Mouse (Mus musculus) E14TG2a.4 (cell line): ENCODE results near the gene Cobl.

ENCODE experiments used
- H3K27me3 ChIP-seq: 2 replicates; pipeline ENCODE4 v1.6.1; 2014; ENCODE audit warnings: low read length, control low read depth; ENCODE audit not compliant: insufficient read depth
- H3K36me3 ChIP-seq: 2 replicates; pipeline ENCODE4 v1.6.1; 2014; ENCODE audit warnings: low read length, control low read depth; ENCODE audit not compliant: insufficient read depth
- H3K4me1 ChIP-seq: replicated peaks from 2 replicates; pipeline ENCODE4 v1.6.1; 2014; ENCODE audit warnings: low read depth, low read length, control low read depth
- H3K4me3 ChIP-seq: replicated peaks from 2 replicates; pipeline ENCODE4 v1.5.1; 2014; ENCODE audit warnings: mild to moderate bottlenecking, low read length
- H3K9me3 ChIP-seq: 2 replicates; pipeline ENCODE4 v1.6.1; 2014; ENCODE audit warnings: low read length, control low read depth
- CTCF ChIP-seq: conservative IDR thresholded peaks from 2 replicates; pipeline ENCODE4 v1.5.1; 2014; ENCODE audit warnings: low read length
- NANOG ChIP-seq: IDR thresholded peaks from 2 replicates; pipeline ENCODE4 v1.6.1; 2014; ENCODE audit warnings: borderline replicate concordance, low read length, mixed read lengths
- POU5F1 ChIP-seq: IDR thresholded peaks from 2 replicates; pipeline ENCODE4 v1.6.1; 2014; ENCODE audit warnings: low read length, borderline replicate concordance

Gene Cobl

GRCm38 (mm10) chr11:12473625-12474298 is 9.0 kb upstream of the Cobl start:
- H3K36me3 ChIP-seq, result no peaks in the 10 kb centered on the region
- TF ChIP-seq NANOG, result no peak
- TF ChIP-seq CTCF, result no peak
- TF ChIP-seq POU5F1, result no peak
- no peaks in the 10 kb centered on the region for H3K27me3 ChIP-seq
- peaks cover 36% of the 10 kb centered on the region for H3K4me1 ChIP-seq
- H3K9me3 ChIP-seq, result 0 out of 2 replicates have a peak, but pooled peaks cover 3% of the 10 kb centered on the region
- H3K4me3 ChIP-seq, result no peak overlapping the region

- Histone ChIP-seq H3K4me3 (no peak overlapping the region), H3K27me3 (no peaks in the 10 kb centered on the region), H3K36me3 (no peaks in the 10 kb centered on the region), H3K9me3 (0 out of 2 replicates have a peak, but pooled peaks cover 3% of the 10 kb centered on the region), H3K4me1 (peaks cover 69% of the 10 kb centered on the region)
- no peak for TF ChIP-seq POU5F1
- TF ChIP-seq NANOG, result peak; percentile 72; the same call in 1 of the 2 replicates
- TF ChIP-seq CTCF, result no peak
Observed at GRCm38 (mm10) chr11:12469638-12470037, 4.9 kb upstream of the Cobl start.

GRCm38 (mm10) chr11:12468661-12469060 is 3.9 kb upstream of the Cobl start:
- peaks cover 62% of the 10 kb centered on the region for H3K4me1 ChIP-seq
- no peaks in the 10 kb centered on the region for H3K27me3 ChIP-seq
- H3K9me3 ChIP-seq, result 0 out of 2 replicates have a peak, but pooled peaks cover 3% of the 10 kb centered on the region
- H3K4me3 ChIP-seq, result no peak overlapping the region
- no peak for TF ChIP-seq POU5F1
- no peak for TF ChIP-seq CTCF
- TF ChIP-seq NANOG, result no peak
- no peaks in the 10 kb centered on the region for H3K36me3 ChIP-seq

- Histone ChIP-seq H3K36me3 (no peaks in the 10 kb centered on the region), H3K4me1 (peaks cover 62% of the 10 kb centered on the region), H3K27me3 (no peaks in the 10 kb centered on the region), H3K4me3 (no peak overlapping the region), H3K9me3 (0 out of 2 replicates have a peak, but pooled peaks cover 3% of the 10 kb centered on the region)
- TF ChIP-seq POU5F1 (no peak), CTCF (no peak), NANOG (peak; percentile 31; the same call in 1 of the 2 replicates)
Observed at GRCm38 (mm10) chr11:12467836-12468235, 3.1 kb upstream of the Cobl start.

GRCm38 (mm10) chr11:12467217-12467616 is 2.5 kb upstream of the Cobl start:
- Histone ChIP-seq H3K36me3 (no peaks in the 10 kb centered on the region; the same call in 1 of the 2 replicates), H3K9me3 (0 out of 2 replicates have a peak, but pooled peaks cover 3% of the 10 kb centered on the region), H3K27me3 (no peaks in the 10 kb centered on the region), H3K4me3 (no peak overlapping the region), H3K4me1 (peaks cover 68% of the 10 kb centered on the region)
- no peak for TF ChIP-seq CTCF
- TF ChIP-seq NANOG, result peak; percentile 87
- TF ChIP-seq POU5F1, result peak; percentile 65; the same call in 1 of the 2 replicates

GRCm38 (mm10) chr11:12466606-12467005 is 1.8 kb upstream of the Cobl start:
- no peaks in the 10 kb centered on the region; the same call in 1 of the 2 replicates for H3K36me3 ChIP-seq
- no peak for TF ChIP-seq CTCF
- H3K4me1 ChIP-seq, result peaks cover 74% of the 10 kb centered on the region
- H3K4me3 ChIP-seq, result no peak overlapping the region
- no peaks in the 10 kb centered on the region for H3K9me3 ChIP-seq
- no peaks in the 10 kb centered on the region for H3K27me3 ChIP-seq

GRCm38 (mm10) chr11:12465229-12465628 is 469 bp upstream of the Cobl start:
- H3K36me3 ChIP-seq, result peaks cover 4% of the 10 kb centered on the region
- peaks cover 77% of the 10 kb centered on the region for H3K4me1 ChIP-seq
- H3K4me3 ChIP-seq, result peak overlapping the region; percentile 86
- TF ChIP-seq NANOG, result no peak
- TF ChIP-seq POU5F1, result no peak
- no peak for TF ChIP-seq CTCF
- H3K9me3 ChIP-seq, result no peaks in the 10 kb centered on the region
- H3K27me3 ChIP-seq, result no peaks in the 10 kb centered on the region

- H3K4me1 ChIP-seq, result peaks cover 78% of the 10 kb centered on the region
- TF ChIP-seq NANOG (no peak), CTCF (no peak), POU5F1 (no peak)
- H3K4me3 ChIP-seq, result peak overlapping the region; percentile 86
- H3K36me3 ChIP-seq, result peaks cover 18% of the 10 kb centered on the region
- no peaks in the 10 kb centered on the region for H3K9me3 ChIP-seq
- no peaks in the 10 kb centered on the region for H3K27me3 ChIP-seq
Observed at GRCm38 (mm10) chr11:12463615-12464170, 1.1 kb downstream of the Cobl start.
